Mouse (Mus musculus) embryonic facial prominence, embryonic 14.5 days (tissue): ENCODE results near the gene Trim59. TPM values are rescaled to one million over a fixed set of nuclear protein-coding genes. Genes with fewer than 3 reads are reported as not detected.
A peak's percentile ranks its signal among the peaks of the same experiment; 100 is the strongest.

ENCODE experiments used
- ATAC-seq: fragments of 200-750 bp; cut with Nextera tagmentation; 2 replicates; pipeline ENCODE4 v1.8.0; 2017; ENCODE audit warnings: low read depth, moderate number of reproducible peaks, moderate TSS enrichment
- DNase-seq: peaks from one replicate; pipeline ENCODE4 v3.0.0-alpha.2; 2015; ENCODE audit warnings: low spot score
- H3K27ac ChIP-seq: fragments of 300-500 bp; sonication (generic); replicated peaks from 2 replicates; pipeline ENCODE4 v1.5.1; 2014; ENCODE audit warnings: low read depth, mild to moderate bottlenecking, low read length, moderate library complexity
- H3K27me3 ChIP-seq: fragments of 300-500 bp; sonication (generic); replicated peaks from 2 replicates; pipeline ENCODE4 v1.6.1; 2014; ENCODE audit warnings: low read length; ENCODE audit not compliant: control insufficient read depth, insufficient read depth
- H3K36me3 ChIP-seq: fragments of 300-500 bp; sonication (generic); 2 replicates; pipeline ENCODE4 v1.6.1; 2014; ENCODE audit warnings: low read length, mixed read lengths; ENCODE audit not compliant: control insufficient read depth, insufficient read depth
- H3K4me1 ChIP-seq: fragments of 300-500 bp; sonication (generic); 2 replicates; pipeline ENCODE4 v1.6.1; 2014; ENCODE audit warnings: antibody characterized with exemption, low read length; ENCODE audit not compliant: control insufficient read depth, insufficient read depth
- H3K4me2 ChIP-seq: fragments of 300-500 bp; sonication (generic); 2 replicates; pipeline ENCODE4 v1.6.1; 2014; ENCODE audit warnings: low read depth, mild to moderate bottlenecking, low read length, moderate library complexity, mixed read lengths
- H3K4me3 ChIP-seq: fragments of 300-500 bp; sonication (generic); 2 replicates; pipeline ENCODE4 v1.5.1; 2014; ENCODE audit warnings: low read depth, mild to moderate bottlenecking, low read length
- H3K9ac ChIP-seq: fragments of 300-500 bp; sonication (generic); 2 replicates; pipeline ENCODE4 v1.6.1; 2014; ENCODE audit warnings: low read depth, mild to moderate bottlenecking, low read length, moderate library complexity, mixed read lengths
- H3K9me3 ChIP-seq: fragments of 300-500 bp; sonication (generic); 2 replicates; pipeline ENCODE4 v1.6.1; 2016; ENCODE audit warnings: low read length; ENCODE audit not compliant: control insufficient read depth
- WGBS: fragments of 180-500 bp; shearing (Covaris S2); extraction: QIAGEN DNeasy Blood & Tissue Kit; methylation state at CpG from one replicate; pipeline ENCODE4 v1.1.7; 2014; 5-methylcytosine and 5-hydroxymethylcytosine counted together
- polyA plus RNA-seq: library from polyadenylated mRNA; unstranded; fragments of >200 nt; fragmentation: Nextera tagmentation; extraction: Ambion mirVana; gene quantifications from 2 replicates; pipeline ENCODE4 v1.2.1, GENCODE M21; 2014

Gene Trim59
- 75.9 and 86.7 TPM in 2 replicates for polyA plus RNA-seq

GRCm38 (mm10) chr3:69044645-69045399 is at the start of gene Trim59:
Gene Trim59 (minus strand): TSS chr3:69044755.
- H3K4me3 ChIP-seq, result peak within 1 kb of the TSS; percentile 87
- H3K36me3 ChIP-seq, result peaks cover 14% of the 10 kb centered on the region
- peak within 1 kb of the TSS; percentile 75 for H3K4me2 ChIP-seq
- H3K9me3 ChIP-seq, result no peaks in the 10 kb centered on the region
- under 1% methylated on average over 37 of the region's 80 CpGs for WGBS
- peak within 1 kb of the TSS; percentile 79 for H3K27ac ChIP-seq
- peak within 1 kb of the TSS; percentile 91 for H3K9ac ChIP-seq
- peak; percentile 95 for ATAC-seq
- no peaks in the 10 kb centered on the region for H3K27me3 ChIP-seq
- peak; percentile 97 for DNase-seq
- H3K4me1 ChIP-seq, result peaks cover 11% of the 10 kb centered on the region; the same call in 1 of the 2 replicates

GRCm38 (mm10) chr3:69064005-69064404 is 19.4 kb upstream of the Trim59 start:
- Histone ChIP-seq H3K27me3 (no peaks in the 10 kb centered on the region), H3K4me3 (no peak overlapping the region), H3K27ac (no peak overlapping the region), H3K36me3 (no peaks in the 10 kb centered on the region), H3K9ac (no peak overlapping the region), H3K4me1 (no peaks in the 10 kb centered on the region), H3K4me2 (no peak overlapping the region), H3K9me3 (no peaks in the 10 kb centered on the region)
- no peak for ATAC-seq
- 31% methylated on average over 1 of the region's 1 CpGs for WGBS
- DNase-seq, result peak; percentile 65

- no peak overlapping the region for H3K4me2 ChIP-seq
- ATAC-seq (no peak), DNase-seq (no peak)
- WGBS, result 100% methylated on average over 1 of the region's 1 CpGs
- H3K9me3 ChIP-seq, result no peaks in the 10 kb centered on the region
- H3K4me3 ChIP-seq, result no peak overlapping the region
- no peaks in the 10 kb centered on the region for H3K36me3 ChIP-seq
- H3K4me1 ChIP-seq, result no peaks in the 10 kb centered on the region
- H3K9ac ChIP-seq, result no peak overlapping the region
- no peak overlapping the region for H3K27ac ChIP-seq
- no peaks in the 10 kb centered on the region for H3K27me3 ChIP-seq
Measured at GRCm38 (mm10) chr3:69062764-69063163, 18.2 kb upstream of the Trim59 start.

GRCm38 (mm10) chr3:69060672-69061071 is 16.1 kb upstream of the Trim59 start:
- Histone ChIP-seq H3K27me3 (no peaks in the 10 kb centered on the region), H3K27ac (no peak overlapping the region), H3K4me1 (no peaks in the 10 kb centered on the region), H3K9me3 (no peaks in the 10 kb centered on the region), H3K36me3 (no peaks in the 10 kb centered on the region), H3K4me3 (no peak overlapping the region), H3K9ac (no peak overlapping the region), H3K4me2 (no peak overlapping the region)
- ATAC-seq (no peak), DNase-seq (no peak)
- WGBS, result 91% methylated on average over 4 of the region's 4 CpGs

- Histone ChIP-seq H3K27me3 (no peaks in the 10 kb centered on the region), H3K36me3 (no peaks in the 10 kb centered on the region), H3K9ac (no peak overlapping the region), H3K9me3 (no peaks in the 10 kb centered on the region), H3K27ac (no peak overlapping the region), H3K4me3 (no peak overlapping the region), H3K4me2 (no peak overlapping the region), H3K4me1 (no peaks in the 10 kb centered on the region)
- 89% methylated on average over 3 of the region's 3 CpGs for WGBS
- ATAC-seq (no peak), DNase-seq (no peak)
Measured at GRCm38 (mm10) chr3:69055871-69056270, 11.3 kb upstream of the Trim59 start.

- H3K4me1 ChIP-seq, result no peaks in the 10 kb centered on the region
- no peak for ATAC-seq
- H3K36me3 ChIP-seq, result no peaks in the 10 kb centered on the region
- WGBS, result 79% methylated on average over 7 of the region's 7 CpGs
- H3K9ac ChIP-seq, result no peak overlapping the region
- no peak overlapping the region for H3K27ac ChIP-seq
- H3K4me2 ChIP-seq, result no peak overlapping the region
- peak; percentile 33 for DNase-seq
- H3K4me3 ChIP-seq, result no peak overlapping the region
- no peaks in the 10 kb centered on the region for H3K9me3 ChIP-seq
- H3K27me3 ChIP-seq, result no peaks in the 10 kb centered on the region
Measured at GRCm38 (mm10) chr3:69054760-69055432, 10.3 kb upstream of the Trim59 start.

GRCm38 (mm10) chr3:69051894-69052293 is 7.3 kb upstream of the Trim59 start:
- WGBS, result 90% methylated on average over 11 of the region's 11 CpGs
- H3K4me3 ChIP-seq, result no peak overlapping the region

GRCm38 (mm10) chr3:69049011-69049410 is 4.5 kb upstream of the Trim59 start:
- Histone ChIP-seq H3K4me2 (no peak overlapping the region), H3K27me3 (no peaks in the 10 kb centered on the region), H3K9ac (no peak overlapping the region), H3K4me3 (no peak overlapping the region), H3K9me3 (no peaks in the 10 kb centered on the region), H3K36me3 (no peaks in the 10 kb centered on the region), H3K27ac (no peak overlapping the region), H3K4me1 (peaks cover 8% of the 10 kb centered on the region; the same call in 1 of the 2 replicates)
- WGBS, result 70% methylated on average over 6 of the region's 6 CpGs
- ATAC-seq (no peak), DNase-seq (no peak)

More at GRCm38 (mm10) chr3:69051894-69052293, 7.3 kb upstream of the Trim59 start:
- Histone ChIP-seq H3K9me3 (no peaks in the 10 kb centered on the region), H3K4me2 (no peak overlapping the region), H3K27me3 (no peaks in the 10 kb centered on the region), H3K36me3 (no peaks in the 10 kb centered on the region), H3K4me1 (no peaks in the 10 kb centered on the region), H3K9ac (no peak overlapping the region), H3K27ac (no peak overlapping the region)
- DNase-seq (no peak), ATAC-seq (no peak)
